Mouse (Mus musculus) stomach, embryonic 14.5 days (tissue): ENCODE measurements at regions not wholly inside any gene's neighbourhood (a gene's known extent, or its start where the extent isn't known, plus 50 kb on each side); places are given as distances from the start of the nearest gene placed in this dataset.

Source experiments
- ATAC-seq: fragments of 200-750 bp; cut with Nextera tagmentation; 2 replicates; pipeline ENCODE4 v1.8.0; 2017; ENCODE audit warnings: low read depth, moderate TSS enrichment; ENCODE audit not compliant: insufficient number of reproducible peaks, insufficient read depth, low FRiP score
- H3K27ac ChIP-seq: fragments of 300-500 bp; sonication (generic); 2 replicates; pipeline ENCODE4 v1.5.1; 2014; ENCODE audit warnings: mild to moderate bottlenecking, low read length, moderate library complexity, mixed read lengths
- H3K27me3 ChIP-seq: fragments of 300-500 bp; sonication (generic); 2 replicates; pipeline ENCODE4 v1.6.1; 2014; ENCODE audit warnings: low read length, control low read depth, mixed read lengths; ENCODE audit not compliant: control insufficient read depth, insufficient read depth
- H3K36me3 ChIP-seq: fragments of 300-500 bp; sonication (generic); 2 replicates; pipeline ENCODE4 v1.6.1; 2014; ENCODE audit warnings: mild to moderate bottlenecking, control low read depth, low read length, moderate library complexity, mixed read lengths; ENCODE audit not compliant: control insufficient read depth, insufficient read depth
- H3K4me1 ChIP-seq: fragments of 300-500 bp; sonication (generic); 2 replicates; pipeline ENCODE4 v1.6.1; 2014; ENCODE audit warnings: low read length, control low read depth, mixed read lengths; ENCODE audit not compliant: control insufficient read depth, insufficient read depth
- H3K4me2 ChIP-seq: fragments of 300-500 bp; sonication (generic); replicated peaks from 2 replicates; pipeline ENCODE4 v1.6.1; 2014; ENCODE audit warnings: low read depth, low read length, control low read depth
- H3K4me3 ChIP-seq: fragments of 300-500 bp; sonication (generic); 2 replicates; pipeline ENCODE4 v1.5.1; 2014; ENCODE audit warnings: low read depth, low read length, control low read depth
- H3K9ac ChIP-seq: fragments of 300-500 bp; sonication (generic); replicated peaks from 2 replicates; pipeline ENCODE4 v1.6.1; 2014; ENCODE audit warnings: low read depth, mild to moderate bottlenecking, control low read depth, low read length, moderate library complexity, mixed read lengths
- H3K9me3 ChIP-seq: fragments of 300-500 bp; sonication (generic); 2 replicates; pipeline ENCODE4 v1.6.1; 2016; ENCODE audit warnings: low read depth, low read length, control low read depth; ENCODE audit not compliant: control insufficient read depth
- WGBS: fragments of 180-500 bp; shearing (Covaris S2); extraction: QIAGEN DNeasy Blood & Tissue Kit; methylation state at CpG from one replicate; pipeline ENCODE4 v1.1.7; 2014; 5-methylcytosine and 5-hydroxymethylcytosine counted together

GRCm38 (mm10) chr13:90233561-90233960, 144.2 kb upstream of the Xrcc4 start:
- no peak overlapping the region for H3K4me3 ChIP-seq
- H3K27me3 ChIP-seq: no peaks in the 10 kb centered on the region
- H3K4me1 ChIP-seq: no peaks in the 10 kb centered on the region
- H3K27ac ChIP-seq: no peak overlapping the region
- 85% methylated on average over 3 of the region's 3 CpGs for WGBS
- no peak for ATAC-seq
- H3K36me3 ChIP-seq: no peaks in the 10 kb centered on the region
- H3K4me2 ChIP-seq: no peak overlapping the region
- H3K9me3 ChIP-seq: no peaks in the 10 kb centered on the region
- no peak overlapping the region for H3K9ac ChIP-seq

- no peak for ATAC-seq
- Histone ChIP-seq H3K9me3 (no peaks in the 10 kb centered on the region), H3K27ac (no peak overlapping the region), H3K9ac (no peak overlapping the region), H3K27me3 (no peaks in the 10 kb centered on the region), H3K4me1 (no peaks in the 10 kb centered on the region), H3K4me3 (no peak overlapping the region), H3K36me3 (no peaks in the 10 kb centered on the region), H3K4me2 (no peak overlapping the region)
- WGBS: 76% methylated on average over 2 of the region's 2 CpGs
Observed at GRCm38 (mm10) chr13:90229106-90229505, 139.7 kb upstream of the Xrcc4 start.

GRCm38 (mm10) chr13:90226212-90226611, 136.8 kb upstream of the Xrcc4 start:
- no peak overlapping the region for H3K9ac ChIP-seq
- H3K9me3 ChIP-seq: no peaks in the 10 kb centered on the region
- ATAC-seq: no peak
- H3K27me3 ChIP-seq: no peaks in the 10 kb centered on the region
- no peaks in the 10 kb centered on the region for H3K4me1 ChIP-seq
- H3K27ac ChIP-seq: no peak overlapping the region
- H3K36me3 ChIP-seq: no peaks in the 10 kb centered on the region
- H3K4me2 ChIP-seq: no peak overlapping the region
- 84% methylated on average over 2 of the region's 2 CpGs for whole genome bisulfite sequencing
- H3K4me3 ChIP-seq: no peak overlapping the region

- Histone ChIP-seq H3K27me3 (no peaks in the 10 kb centered on the region), H3K9ac (no peak overlapping the region), H3K27ac (no peak overlapping the region), H3K9me3 (no peaks in the 10 kb centered on the region), H3K36me3 (no peaks in the 10 kb centered on the region), H3K4me1 (no peaks in the 10 kb centered on the region), H3K4me2 (no peak overlapping the region), H3K4me3 (no peak overlapping the region)
- no peak for ATAC-seq
Observed at GRCm38 (mm10) chr13:90212390-90212789, 123.0 kb upstream of the Xrcc4 start.

GRCm38 (mm10) chr13:90207875-90208274, 118.5 kb upstream of the Xrcc4 start:
- no peak overlapping the region for H3K4me3 ChIP-seq
- no peaks in the 10 kb centered on the region for H3K4me1 ChIP-seq
- ATAC-seq: no peak
- H3K9me3 ChIP-seq: no peaks in the 10 kb centered on the region
- H3K9ac ChIP-seq: no peak overlapping the region
- H3K27ac ChIP-seq: no peak overlapping the region
- H3K4me2 ChIP-seq: no peak overlapping the region
- H3K36me3 ChIP-seq: no peaks in the 10 kb centered on the region
- H3K27me3 ChIP-seq: no peaks in the 10 kb centered on the region
